Mouse (Mus musculus) stomach, embryonic 16.5 days (tissue): ENCODE results near the gene Mgme1. TPM values are rescaled to one million over a fixed set of nuclear protein-coding genes. Genes with fewer than 3 reads are reported as not detected.
A peak's percentile ranks its signal among the peaks of the same experiment; 100 is the strongest.

ENCODE experiments used
- ATAC-seq: fragments of 200-750 bp; cut with Nextera tagmentation; 2 replicates; pipeline ENCODE4 v1.8.0; 2017; ENCODE audit warnings: moderate number of reproducible peaks, moderate TSS enrichment; ENCODE audit not compliant: insufficient read depth, low FRiP score
- H3K27ac ChIP-seq: fragments of 300-500 bp; sonication (generic); 2 replicates; pipeline ENCODE4 v1.5.1; 2014; ENCODE audit warnings: low read length
- H3K27me3 ChIP-seq: fragments of 300-500 bp; sonication (generic); 2 replicates; pipeline ENCODE4 v1.6.1; 2014; ENCODE audit warnings: low read length, control low read depth, mixed read lengths; ENCODE audit not compliant: control insufficient read depth, insufficient read depth
- H3K36me3 ChIP-seq: fragments of 300-500 bp; sonication (generic); 2 replicates; pipeline ENCODE4 v1.6.1; 2014; ENCODE audit warnings: low read length; ENCODE audit not compliant: control insufficient read depth, insufficient read depth
- H3K4me1 ChIP-seq: fragments of 300-500 bp; sonication (generic); 2 replicates; pipeline ENCODE4 v1.6.1; 2014; ENCODE audit warnings: low read length, control low read depth, mixed read lengths; ENCODE audit not compliant: control insufficient read depth, insufficient read depth
- H3K4me2 ChIP-seq: fragments of 300-500 bp; sonication (generic); 2 replicates; pipeline ENCODE4 v1.6.1; 2014; ENCODE audit warnings: low read depth, low read length, mixed read lengths
- H3K4me3 ChIP-seq: fragments of 300-500 bp; sonication (generic); replicated peaks from 2 replicates; pipeline ENCODE4 v1.5.1; 2014; ENCODE audit warnings: mild to moderate bottlenecking, low read length
- H3K9ac ChIP-seq: fragments of 300-500 bp; sonication (generic); 2 replicates; pipeline ENCODE4 v1.6.1; 2014; ENCODE audit warnings: low read length
- H3K9me3 ChIP-seq: fragments of 300-500 bp; sonication (generic); replicated peaks from 2 replicates; pipeline ENCODE4 v1.6.1; 2016; ENCODE audit warnings: low read length, control low read depth; ENCODE audit not compliant: control insufficient read depth
- WGBS: fragments of 180-500 bp; shearing (Covaris S2); extraction: QIAGEN DNeasy Blood & Tissue Kit; methylation state at CpG from one replicate; pipeline ENCODE4 v1.1.7; 2014; 5-methylcytosine and 5-hydroxymethylcytosine counted together
- polyA plus RNA-seq: library from polyadenylated mRNA; unstranded; fragments of >200 nt; fragmentation: Nextera tagmentation; extraction: Ambion mirVana; gene quantifications from 2 replicates; pipeline ENCODE4 v1.2.1, GENCODE M21; 2015

Gene Mgme1
- polyA plus RNA-seq, 1 experiment from 2014 or later, result 18.3 TPM

GRCm38 (mm10) chr2:144290321-144290720 lies 19.9 kb downstream of the Mgme1 start:
- no peak for ATAC-seq

GRCm38 (mm10) chr2:144291600-144292305 lies 21.3 kb downstream of the Mgme1 start:
- Histone ChIP-seq H3K27me3 (no peaks in the 10 kb centered on the region), H3K9me3 (no peaks in the 10 kb centered on the region), H3K27ac (no peak overlapping the region), H3K4me3 (no peak overlapping the region), H3K4me1 (no peaks in the 10 kb centered on the region), H3K4me2 (no peak overlapping the region), H3K9ac (no peak overlapping the region), H3K36me3 (no peaks in the 10 kb centered on the region)
- no peak for ATAC-seq
- 57% methylated on average over 11 of the region's 11 CpGs for WGBS

More at GRCm38 (mm10) chr2:144290321-144290720, 19.9 kb downstream of the Mgme1 start:
- no peak overlapping the region for H3K4me2 ChIP-seq
- 86% methylated on average over 7 of the region's 7 CpGs for WGBS
- H3K36me3 ChIP-seq, result no peaks in the 10 kb centered on the region
- no peaks in the 10 kb centered on the region for H3K27me3 ChIP-seq
- no peak overlapping the region for H3K27ac ChIP-seq
- no peak overlapping the region for H3K9ac ChIP-seq
- H3K9me3 ChIP-seq, result no peaks in the 10 kb centered on the region
- no peak overlapping the region for H3K4me3 ChIP-seq
- no peaks in the 10 kb centered on the region for H3K4me1 ChIP-seq

- Histone ChIP-seq H3K4me1 (0 out of 2 replicates have a peak, but pooled peaks cover 5% of the 10 kb centered on the region), H3K9ac (no peak overlapping the region), H3K9me3 (no peaks in the 10 kb centered on the region), H3K27me3 (no peaks in the 10 kb centered on the region), H3K36me3 (no peaks in the 10 kb centered on the region), H3K4me3 (no peak overlapping the region), H3K27ac (peak overlapping the region; percentile 46), H3K4me2 (no peak overlapping the region)
- ATAC-seq, result peak; percentile 46
- 49% methylated on average over 9 of the region's 9 CpGs for WGBS
Measured at GRCm38 (mm10) chr2:144295145-144295735, 24.8 kb downstream of the Mgme1 start.

- Histone ChIP-seq H3K4me2 (peak overlapping the region; percentile 5; the same call in 1 of the 2 replicates), H3K9me3 (no peaks in the 10 kb centered on the region), H3K27me3 (no peaks in the 10 kb centered on the region), H3K36me3 (no peaks in the 10 kb centered on the region), H3K4me1 (0 out of 2 replicates have a peak, but pooled peaks cover 5% of the 10 kb centered on the region), H3K4me3 (no peak overlapping the region), H3K27ac (peak overlapping the region; percentile 57), H3K9ac (no peak overlapping the region)
- 47% methylated on average over 9 of the region's 9 CpGs for WGBS
- ATAC-seq, result peak; percentile 57
Measured at GRCm38 (mm10) chr2:144299749-144300669, 29.5 kb downstream of the Mgme1 start.

GRCm38 (mm10) chr2:144301101-144301500 lies 30.6 kb downstream of the Mgme1 start:
- H3K4me2 ChIP-seq, result no peak overlapping the region
- no peak overlapping the region for H3K4me3 ChIP-seq
- H3K4me1 ChIP-seq, result 0 out of 2 replicates have a peak, but pooled peaks cover 5% of the 10 kb centered on the region
- WGBS, result 92% methylated on average over 11 of the region's 11 CpGs
- H3K27ac ChIP-seq, result no peak overlapping the region
- no peak for ATAC-seq
- H3K9me3 ChIP-seq, result no peaks in the 10 kb centered on the region
- H3K9ac ChIP-seq, result no peak overlapping the region
- no peaks in the 10 kb centered on the region for H3K27me3 ChIP-seq
- H3K36me3 ChIP-seq, result no peaks in the 10 kb centered on the region

GRCm38 (mm10) chr2:144305721-144306294 lies 35.3 kb downstream of the Mgme1 start:
- H3K4me3 ChIP-seq, result no peak overlapping the region
- no peaks in the 10 kb centered on the region for H3K4me1 ChIP-seq
- no peak overlapping the region for H3K9ac ChIP-seq
- WGBS, result 70% methylated on average over 18 of the region's 18 CpGs
- H3K27me3 ChIP-seq, result no peaks in the 10 kb centered on the region
- ATAC-seq, result no peak
- H3K36me3 ChIP-seq, result no peaks in the 10 kb centered on the region
- no peak overlapping the region for H3K4me2 ChIP-seq
- no peak overlapping the region for H3K27ac ChIP-seq
- H3K9me3 ChIP-seq, result no peaks in the 10 kb centered on the region

GRCm38 (mm10) chr2:144308561-144308960 lies 38.1 kb downstream of the Mgme1 start:
- H3K9me3 ChIP-seq, result no peaks in the 10 kb centered on the region
- no peak overlapping the region for H3K4me3 ChIP-seq
- H3K4me2 ChIP-seq, result no peak overlapping the region
- no peaks in the 10 kb centered on the region for H3K4me1 ChIP-seq
- no peaks in the 10 kb centered on the region for H3K36me3 ChIP-seq
- WGBS, result 56% methylated on average over 8 of the region's 8 CpGs
- ATAC-seq, result no peak
- H3K9ac ChIP-seq, result no peak overlapping the region
- no peaks in the 10 kb centered on the region for H3K27me3 ChIP-seq
- H3K27ac ChIP-seq, result no peak overlapping the region

- H3K27me3 ChIP-seq, result no peaks in the 10 kb centered on the region
- WGBS, result 43% methylated on average over 5 of the region's 5 CpGs
- no peak overlapping the region for H3K9ac ChIP-seq
- no peak overlapping the region for H3K4me2 ChIP-seq
- no peaks in the 10 kb centered on the region for H3K36me3 ChIP-seq
- no peak overlapping the region for H3K27ac ChIP-seq
- 0 out of 2 replicates have a peak, but pooled peaks have one; percentile 38 for ATAC-seq
- H3K9me3 ChIP-seq, result no peaks in the 10 kb centered on the region
- no peak overlapping the region for H3K4me3 ChIP-seq
- no peaks in the 10 kb centered on the region for H3K4me1 ChIP-seq
Measured at GRCm38 (mm10) chr2:144310273-144310672, 39.8 kb downstream of the Mgme1 start.
